Mouse (Mus musculus): ENCODE data around the gene Tuba4a.
"Not testable (repeated sequence)": the region's sequence is repeated elsewhere in the genome, so short reads cannot be mapped to it uniquely, and the experiment has no call there.

Tuba4a gene

GRCm38 (mm10) chr1:75234606-75235005 lies 14.9 kb upstream of the Tuba4a start:
- DNase-seq (ENCODE audit: low spot score): peak; percentile 80

- DNase-seq (ENCODE audit: low spot score): not testable (repeated sequence)
Observed at GRCm38 (mm10) chr1:75232489-75232888, 12.8 kb upstream of the Tuba4a start.

GRCm38 (mm10) chr1:75231664-75232152 lies 12.0 kb upstream of the Tuba4a start, which contains the start of gene A630095N17Rik:
Gene A630095N17Rik (minus strand): TSS chr1:75232102.
- DNase-seq (ENCODE audit: low spot score): no peak

- no peak for DNase-seq (ENCODE audit: low spot score)
Observed at GRCm38 (mm10) chr1:75231224-75231623, 11.6 kb upstream of the Tuba4a start.

GRCm38 (mm10) chr1:75230335-75230994 lies 10.8 kb upstream of the Tuba4a start:
- no peak for DNase-seq (ENCODE audit: low spot score)

GRCm38 (mm10) chr1:75229158-75229557 lies 9.5 kb upstream of the Tuba4a start:
- DNase-seq (ENCODE audit: low spot score): no peak

GRCm38 (mm10) chr1:75227653-75228052 lies 8.0 kb upstream of the Tuba4a start:
- DNase-seq (ENCODE audit: low spot score): no peak

- DNase-seq (ENCODE audit: low spot score): no peak
Observed at GRCm38 (mm10) chr1:75226138-75226537, 6.5 kb upstream of the Tuba4a start.

GRCm38 (mm10) chr1:75225473-75225872 lies 5.8 kb upstream of the Tuba4a start:
- DNase-seq (ENCODE audit: low spot score): no peak

GRCm38 (mm10) chr1:75223532-75223931 lies 3.9 kb upstream of the Tuba4a start:
- DNase-seq (ENCODE audit: low spot score): no peak

GRCm38 (mm10) chr1:75222926-75223325 lies 3.3 kb upstream of the Tuba4a start:
- no peak for DNase-seq (ENCODE audit: low spot score)

GRCm38 (mm10) chr1:75221538-75221937 lies 1.9 kb upstream of the Tuba4a start:
- no peak for DNase-seq (ENCODE audit: low spot score)

GRCm38 (mm10) chr1:75219078-75219477 lies 587 bp downstream of the Tuba4a start:
- peak; percentile 68 for DNase-seq (ENCODE audit: low spot score)

GRCm38 (mm10) chr1:75218227-75219001 lies 1.3 kb downstream of the Tuba4a start:
- no peak for DNase-seq (ENCODE audit: low spot score)

- DNase-seq (ENCODE audit: low spot score): no peak
Observed at GRCm38 (mm10) chr1:75217893-75218226, 1.8 kb downstream of the Tuba4a start.

- no peak for DNase-seq (ENCODE audit: low spot score)
Observed at GRCm38 (mm10) chr1:75216797-75217585, 2.7 kb downstream of the Tuba4a start.

GRCm38 (mm10) chr1:75215785-75216184 lies 3.9 kb downstream of the Tuba4a start:
- no peak for DNase-seq (ENCODE audit: low spot score)

GRCm38 (mm10) chr1:75214886-75215285 lies 4.8 kb downstream of the Tuba4a start:
- DNase-seq (ENCODE audit: low spot score): no peak

GRCm38 (mm10) chr1:75214442-75214841 lies 5.2 kb downstream of the Tuba4a start:
- peak; percentile 23 for DNase-seq (ENCODE audit: low spot score)

- DNase-seq (ENCODE audit: low spot score): no peak
Observed at GRCm38 (mm10) chr1:75213096-75213495, 6.6 kb downstream of the Tuba4a start.

GRCm38 (mm10) chr1:75212542-75212941 lies 7.1 kb downstream of the Tuba4a start:
- DNase-seq (ENCODE audit: low spot score): no peak

GRCm38 (mm10) chr1:75211141-75211708 lies 8.4 kb downstream of the Tuba4a start:
- no peak for DNase-seq (ENCODE audit: low spot score)

All from retina, embryonic 14.5 days (tissue).